ENCODE assay signal across 19 mouse cellular contexts in genomic region chr13:35537106-35537505, GRCm38 (mm10).
DNase-seq lines count a peak whose midpoint lies in the region; TF ChIP-seq lines count a peak whose summit lies in the region.
"Had no signal": no experiment of that assay in that cellular context is flagged by ENCODE, and none has a peak within 500 bp of the region (broad histone marks: within the 10 kb centered on the region; RNA-seq: fewer than 3 reads in every experiment).

No protein-coding gene starts in this region.

- peak; percentile 28 for DNase-seq in adrenal gland, postnatal 10 days
- no peak for DNase-seq in adrenal gland, postnatal 25 days
- peak; percentile 27 for DNase-seq in gastrocnemius, adult 2 months
- no peak for DNase-seq in gastrocnemius, postnatal 25 days
- DNase-seq in adipocyte (ENCODE audit: low spot score), result peak; percentile 53
- DNase-seq in mesoderm, embryonic 11.5 days (ENCODE audit: low read depth, low spot score), result peak; percentile 2
- no peak for DNase-seq in MN1 (ENCODE audit: low spot score)
- DNase-seq: adrenal gland, adult 2 months; B cell, adult 2 months; cerebellum, adult 18-20 months; forebrain, postnatal 0 days; gastrocnemius, postnatal 10 days; heart, postnatal 14 days; kidney, adult 11 months had no signal

- H3K4me3 ChIP-seq in gastrocnemius, adult 2 months, result no peak overlapping the region
- H3K4me3 ChIP-seq: embryonic facial prominence, embryonic 12.5 days; forebrain, embryonic 13.5 days; heart, embryonic 15.5 days; hindbrain, embryonic 13.5 days had no signal

- intact Hi-C loops in gastrocnemius, adult 2 months (cut with DNase I), result no loop called here

- no peak overlapping the region for H3K27ac ChIP-seq in gastrocnemius, adult 2 months
- H3K27ac ChIP-seq: embryonic facial prominence, embryonic 12.5 days; forebrain, embryonic 13.5 days; heart, embryonic 15.5 days; hindbrain, embryonic 13.5 days; hindbrain, postnatal 0 days had no signal

- TF ChIP-seq CTCF in gastrocnemius, adult 2 months (IDR thresholded peaks at IDR 0.05), result no peak

Comparison
In these comparisons a context has a peak if more than half of its experiments do, and no peak if none do; other contexts are left out.
1. DNase-seq: peak in adrenal gland, postnatal 10 days (single experiment), gastrocnemius, adult 2 months (single experiment), adipocyte (single experiment) and mesoderm, embryonic 11.5 days (single experiment); none in adrenal gland, postnatal 25 days (single experiment), gastrocnemius, postnatal 25 days (single experiment) and MN1 (single experiment).